Mouse (Mus musculus): ENCODE results near the gene Lsamp. TPM values are rescaled to one million over a fixed set of nuclear protein-coding genes. Genes with fewer than 3 reads are reported as not detected.

Gene Lsamp
- polyA plus RNA-seq, 1 experiment from 2014 or later, result 1.3 TPM

DNA sequence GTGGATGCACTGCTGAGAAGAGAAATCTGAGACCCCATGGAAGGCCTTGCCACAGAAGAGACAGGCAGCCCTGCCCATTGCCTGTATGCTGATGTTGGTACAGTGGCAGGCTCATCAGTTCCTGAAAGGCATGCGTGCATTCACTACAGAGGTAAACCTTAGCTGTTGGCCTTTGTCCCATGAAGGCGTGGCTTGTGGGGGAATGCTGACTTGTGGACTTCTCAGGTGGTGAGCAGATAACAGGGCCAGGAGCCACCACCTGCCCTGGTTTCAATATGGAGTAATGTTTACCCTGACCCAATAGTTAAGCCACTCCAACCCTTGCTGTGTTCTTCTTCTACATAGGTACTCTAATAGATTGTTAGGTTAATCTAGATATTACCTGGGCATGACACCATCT, 415.4 kb downstream of the Lsamp start:
- Histone ChIP-seq H3K9me3 (ENCODE audit: control insufficient read depth, low read length) (no peaks in the 10 kb centered on the region), H3K4me1 (replicated peaks; ENCODE audit: control insufficient read depth, insufficient read depth, low read length) (no peaks in the 10 kb centered on the region), H3K27ac (ENCODE audit: low read depth, low read length) (no peak overlapping the region), H3K4me2 (no peak overlapping the region), H3K27me3 (replicated peaks; ENCODE audit: control insufficient read depth, insufficient read depth, low read length) (no peaks in the 10 kb centered on the region), H3K9ac (ENCODE audit: low read depth, low read length) (no peak overlapping the region), H3K36me3 (ENCODE audit: control insufficient read depth, insufficient read depth, low read length) (no peaks in the 10 kb centered on the region), H3K4me3 (ENCODE audit: low read depth, low read length) (no peak overlapping the region)
- WGBS, result 76% methylated on average over 2 of the region's 2 CpGs
- DNase-seq (ENCODE audit: low spot score), result no peak
- ATAC-seq (replicated peaks; ENCODE audit: low FRiP score), result no peak

DNA sequence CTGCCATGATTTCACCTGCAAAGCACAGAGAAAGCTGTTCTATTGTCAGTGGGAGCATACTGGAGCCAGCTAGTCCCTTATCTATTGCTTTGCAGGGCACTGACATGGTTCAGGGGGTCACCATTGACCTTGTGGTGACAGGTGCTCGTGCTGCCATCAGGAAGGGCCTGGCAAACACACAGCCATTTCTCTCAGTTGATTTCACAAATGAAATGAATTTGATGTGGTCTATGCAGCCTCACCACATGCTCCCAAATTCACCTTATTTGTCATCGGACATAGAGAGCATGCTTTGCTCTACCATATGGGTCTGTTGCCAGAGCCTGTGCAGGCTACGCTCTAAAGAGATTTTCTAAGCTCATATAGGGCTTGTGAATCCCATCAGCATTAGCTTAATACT, 450.1 kb downstream of the Lsamp start:
- no peak overlapping the region for H3K9ac ChIP-seq (ENCODE audit: low read depth, low read length)
- H3K27ac ChIP-seq (ENCODE audit: low read depth, low read length), result no peak overlapping the region
- no peaks in the 10 kb centered on the region for H3K9me3 ChIP-seq (ENCODE audit: control insufficient read depth, low read length)
- no peaks in the 10 kb centered on the region for H3K4me1 ChIP-seq (replicated peaks; ENCODE audit: control insufficient read depth, insufficient read depth, low read length)
- 70% methylated on average over 3 of the region's 3 CpGs for WGBS
- no peak overlapping the region for H3K4me3 ChIP-seq (ENCODE audit: low read depth, low read length)
- H3K36me3 ChIP-seq (ENCODE audit: control insufficient read depth, insufficient read depth, low read length), result no peaks in the 10 kb centered on the region
- no peak overlapping the region for H3K4me2 ChIP-seq
- DNase-seq (ENCODE audit: low spot score), result no peak
- H3K27me3 ChIP-seq (replicated peaks; ENCODE audit: control insufficient read depth, insufficient read depth, low read length), result no peaks in the 10 kb centered on the region
- ATAC-seq (replicated peaks; ENCODE audit: low FRiP score), result no peak

DNA sequence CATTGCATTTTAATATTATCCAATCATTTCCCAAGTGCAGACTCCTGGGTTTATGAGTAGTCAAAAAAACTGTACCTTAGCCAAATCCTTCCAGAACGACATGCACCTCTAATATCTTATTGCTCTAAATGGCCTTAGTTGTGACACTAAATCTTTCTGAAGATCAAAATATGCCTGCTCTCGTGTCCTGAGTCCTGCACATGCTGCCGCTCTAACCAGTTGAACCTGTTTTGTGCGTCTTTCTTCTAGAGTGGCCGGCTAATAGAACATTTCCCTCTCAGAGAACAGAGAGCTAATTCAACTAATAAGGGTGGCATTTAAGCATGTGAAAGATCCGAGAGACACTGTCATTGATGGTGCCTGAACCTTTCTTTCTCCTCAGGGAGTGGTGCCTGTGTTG, 452.3 kb downstream of the Lsamp start:
- H3K27me3 ChIP-seq (replicated peaks; ENCODE audit: control insufficient read depth, insufficient read depth, low read length), result no peaks in the 10 kb centered on the region
- H3K27ac ChIP-seq (ENCODE audit: low read depth, low read length), result no peak overlapping the region
- DNase-seq (ENCODE audit: low spot score) (no peak), ATAC-seq (replicated peaks; ENCODE audit: low FRiP score) (no peak)
- H3K4me2 ChIP-seq, result no peak overlapping the region
- H3K9ac ChIP-seq (ENCODE audit: low read depth, low read length), result no peak overlapping the region
- H3K9me3 ChIP-seq (ENCODE audit: control insufficient read depth, low read length), result no peaks in the 10 kb centered on the region
- 74% methylated on average over 6 of the region's 6 CpGs for WGBS
- H3K36me3 ChIP-seq (ENCODE audit: control insufficient read depth, insufficient read depth, low read length), result no peaks in the 10 kb centered on the region
- H3K4me1 ChIP-seq (replicated peaks; ENCODE audit: control insufficient read depth, insufficient read depth, low read length), result no peaks in the 10 kb centered on the region
- no peak overlapping the region for H3K4me3 ChIP-seq (ENCODE audit: low read depth, low read length)

DNA sequence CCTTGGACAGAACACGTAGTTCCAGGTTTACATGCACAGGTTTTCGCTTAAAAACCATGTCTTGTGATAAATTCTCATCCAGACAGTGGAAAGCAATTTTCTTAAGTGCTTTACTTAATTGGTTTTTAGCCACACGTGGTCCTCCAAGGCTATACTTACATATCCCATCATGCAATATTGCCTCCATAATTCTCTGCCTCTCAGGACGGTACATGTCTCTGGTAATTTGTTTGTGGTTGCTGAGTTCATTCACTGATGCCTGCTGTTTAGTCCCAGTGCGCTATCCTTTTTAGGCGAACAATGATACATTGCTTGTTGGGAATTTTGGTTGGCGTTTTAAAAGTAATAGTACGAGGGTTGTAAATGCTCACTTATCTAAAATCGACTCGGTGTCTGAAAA, 453.7 kb downstream of the Lsamp start:
- ATAC-seq (replicated peaks; ENCODE audit: low FRiP score), result no peak
- Histone ChIP-seq H3K27ac (ENCODE audit: low read depth, low read length) (no peak overlapping the region), H3K9me3 (ENCODE audit: control insufficient read depth, low read length) (no peaks in the 10 kb centered on the region), H3K36me3 (ENCODE audit: control insufficient read depth, insufficient read depth, low read length) (no peaks in the 10 kb centered on the region), H3K4me1 (replicated peaks; ENCODE audit: control insufficient read depth, insufficient read depth, low read length) (no peaks in the 10 kb centered on the region), H3K9ac (ENCODE audit: low read depth, low read length) (no peak overlapping the region), H3K4me3 (ENCODE audit: low read depth, low read length) (no peak overlapping the region), H3K4me2 (no peak overlapping the region), H3K27me3 (replicated peaks; ENCODE audit: control insufficient read depth, insufficient read depth, low read length) (no peaks in the 10 kb centered on the region)
- WGBS, result 87% methylated on average over 10 of the region's 10 CpGs
- no peak for DNase-seq (ENCODE audit: low spot score)

DNA sequence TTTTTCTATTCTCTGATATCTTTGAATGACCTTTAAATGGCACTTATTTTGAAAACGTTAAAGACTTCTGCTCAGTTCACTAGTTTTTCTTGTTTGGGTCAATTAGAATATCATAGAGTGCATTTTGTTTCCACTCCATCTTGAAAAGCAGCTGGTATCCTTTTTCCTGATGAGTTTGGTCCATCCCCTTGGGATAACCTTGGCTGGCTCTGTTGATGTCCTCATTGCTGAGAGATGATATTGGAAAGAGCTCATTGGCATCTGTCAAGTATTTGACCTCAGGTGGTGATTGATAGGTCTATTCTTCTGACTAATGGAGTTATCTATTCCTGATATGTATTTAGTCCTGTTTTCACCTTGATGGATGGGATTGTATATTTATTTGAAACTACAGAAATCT, 454.7 kb downstream of the Lsamp start:
- Histone ChIP-seq H3K9me3 (ENCODE audit: control insufficient read depth, low read length) (no peaks in the 10 kb centered on the region), H3K4me3 (ENCODE audit: low read depth, low read length) (no peak overlapping the region), H3K27me3 (replicated peaks; ENCODE audit: control insufficient read depth, insufficient read depth, low read length) (no peaks in the 10 kb centered on the region), H3K4me2 (no peak overlapping the region), H3K4me1 (replicated peaks; ENCODE audit: control insufficient read depth, insufficient read depth, low read length) (no peaks in the 10 kb centered on the region), H3K9ac (ENCODE audit: low read depth, low read length) (no peak overlapping the region), H3K27ac (ENCODE audit: low read depth, low read length) (no peak overlapping the region), H3K36me3 (ENCODE audit: control insufficient read depth, insufficient read depth, low read length) (no peaks in the 10 kb centered on the region)
- 75% methylated on average over 1 of the region's 1 CpGs for WGBS
- no peak for DNase-seq (ENCODE audit: low spot score)
- ATAC-seq (replicated peaks; ENCODE audit: low FRiP score), result no peak

DNA sequence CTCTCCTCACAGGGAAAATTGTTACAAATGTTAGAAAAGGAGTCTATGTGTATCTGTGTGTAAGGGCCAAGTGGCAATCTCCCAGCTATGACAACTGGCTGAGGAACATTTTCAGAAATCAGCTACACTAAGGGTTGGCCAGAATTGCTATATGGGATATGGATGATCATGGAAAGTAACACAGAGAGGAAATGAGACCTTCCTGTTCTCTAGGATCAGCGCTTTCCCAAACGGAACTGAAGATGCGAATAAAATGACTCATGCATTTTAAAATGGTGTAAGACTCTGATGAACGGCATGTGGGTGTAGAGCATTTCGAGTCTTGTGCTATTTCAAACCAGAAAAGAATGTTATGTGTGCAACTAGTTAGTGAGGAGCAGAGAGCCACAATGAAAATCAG, 462.4 kb downstream of the Lsamp start:
- Histone ChIP-seq H3K36me3 (ENCODE audit: control insufficient read depth, insufficient read depth, low read length) (no peaks in the 10 kb centered on the region), H3K27ac (ENCODE audit: low read depth, low read length) (no peak overlapping the region), H3K4me2 (no peak overlapping the region), H3K4me1 (replicated peaks; ENCODE audit: control insufficient read depth, insufficient read depth, low read length) (no peaks in the 10 kb centered on the region), H3K9me3 (ENCODE audit: control insufficient read depth, low read length) (no peaks in the 10 kb centered on the region), H3K4me3 (ENCODE audit: low read depth, low read length) (no peak overlapping the region), H3K27me3 (replicated peaks; ENCODE audit: control insufficient read depth, insufficient read depth, low read length) (no peaks in the 10 kb centered on the region), H3K9ac (ENCODE audit: low read depth, low read length) (no peak overlapping the region)
- WGBS, result 77% methylated on average over 5 of the region's 5 CpGs
- DNase-seq (ENCODE audit: low spot score) (no peak), ATAC-seq (replicated peaks; ENCODE audit: low FRiP score) (no peak)

DNA sequence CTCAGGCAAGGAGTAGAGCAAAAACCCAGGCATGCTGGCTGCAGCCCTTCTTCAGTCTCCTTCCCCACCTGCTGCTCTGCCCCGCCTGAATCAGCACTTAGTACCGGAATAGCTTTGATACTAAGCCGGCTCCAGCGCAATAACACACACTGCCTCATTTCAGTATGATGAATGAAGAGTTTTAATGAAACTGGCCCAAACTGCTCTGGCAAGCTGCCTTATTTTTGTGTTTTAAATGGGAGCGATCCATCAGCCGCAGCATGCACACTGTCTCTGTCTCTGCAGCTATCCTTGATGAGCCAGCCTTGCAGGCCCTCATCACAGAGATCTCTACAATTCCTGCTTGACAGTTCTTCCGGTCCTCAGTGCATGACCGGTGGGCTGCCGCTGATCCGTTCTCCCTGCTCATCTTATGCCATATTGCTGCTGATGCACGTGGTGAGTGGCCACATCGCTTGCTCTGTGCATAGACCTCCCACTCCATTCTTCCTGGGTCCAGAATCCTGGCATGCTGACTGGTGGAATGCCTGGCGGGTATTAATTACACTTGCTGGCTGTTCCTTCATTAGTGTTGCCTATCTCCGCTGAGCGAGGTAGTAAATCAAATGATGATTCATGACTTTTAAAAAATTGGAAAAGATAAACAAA, 479.4 kb downstream of the Lsamp start:
- Histone ChIP-seq H3K9me3 (ENCODE audit: control insufficient read depth, low read length) (no peaks in the 10 kb centered on the region), H3K9ac (ENCODE audit: low read depth, low read length) (no peak overlapping the region), H3K27ac (ENCODE audit: low read depth, low read length) (no peak overlapping the region), H3K36me3 (ENCODE audit: control insufficient read depth, insufficient read depth, low read length) (no peaks in the 10 kb centered on the region), H3K4me1 (replicated peaks; ENCODE audit: control insufficient read depth, insufficient read depth, low read length) (no peaks in the 10 kb centered on the region), H3K27me3 (replicated peaks; ENCODE audit: control insufficient read depth, insufficient read depth, low read length) (no peaks in the 10 kb centered on the region), H3K4me3 (ENCODE audit: low read depth, low read length) (no peak overlapping the region), H3K4me2 (no peak overlapping the region)
- ATAC-seq (replicated peaks; ENCODE audit: low FRiP score), result no peak
- DNase-seq (ENCODE audit: low spot score), result no peak
- WGBS, result 78% methylated on average over 15 of the region's 15 CpGs

DNA sequence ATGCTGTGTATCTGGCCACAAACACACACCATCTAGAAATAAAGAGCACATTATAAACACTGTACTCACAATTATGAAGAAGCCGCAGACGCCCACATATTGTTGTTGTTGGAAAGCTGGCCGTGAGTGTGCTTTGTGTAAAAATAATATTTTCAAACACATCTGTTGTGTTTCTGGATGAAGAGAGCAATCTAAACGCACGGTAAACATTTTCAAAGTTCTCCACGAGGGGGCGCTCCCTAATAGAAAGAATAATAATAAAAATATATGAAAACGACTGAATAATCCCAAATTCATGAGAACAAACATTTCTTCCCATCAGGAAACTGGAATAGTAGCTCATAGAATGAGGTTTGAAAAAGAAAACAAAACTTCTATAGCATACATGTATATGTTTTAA, 482.4 kb downstream of the Lsamp start:
- Histone ChIP-seq H3K4me2 (no peak overlapping the region), H3K9ac (ENCODE audit: low read depth, low read length) (no peak overlapping the region), H3K4me1 (replicated peaks; ENCODE audit: control insufficient read depth, insufficient read depth, low read length) (no peaks in the 10 kb centered on the region), H3K4me3 (ENCODE audit: low read depth, low read length) (no peak overlapping the region), H3K9me3 (ENCODE audit: control insufficient read depth, low read length) (no peaks in the 10 kb centered on the region), H3K27me3 (replicated peaks; ENCODE audit: control insufficient read depth, insufficient read depth, low read length) (no peaks in the 10 kb centered on the region), H3K27ac (ENCODE audit: low read depth, low read length) (no peak overlapping the region), H3K36me3 (ENCODE audit: control insufficient read depth, insufficient read depth, low read length) (no peaks in the 10 kb centered on the region)
- DNase-seq (ENCODE audit: low spot score), result no peak
- no peak for ATAC-seq (replicated peaks; ENCODE audit: low FRiP score)
- WGBS, result 17% methylated on average over 8 of the region's 8 CpGs

DNA sequence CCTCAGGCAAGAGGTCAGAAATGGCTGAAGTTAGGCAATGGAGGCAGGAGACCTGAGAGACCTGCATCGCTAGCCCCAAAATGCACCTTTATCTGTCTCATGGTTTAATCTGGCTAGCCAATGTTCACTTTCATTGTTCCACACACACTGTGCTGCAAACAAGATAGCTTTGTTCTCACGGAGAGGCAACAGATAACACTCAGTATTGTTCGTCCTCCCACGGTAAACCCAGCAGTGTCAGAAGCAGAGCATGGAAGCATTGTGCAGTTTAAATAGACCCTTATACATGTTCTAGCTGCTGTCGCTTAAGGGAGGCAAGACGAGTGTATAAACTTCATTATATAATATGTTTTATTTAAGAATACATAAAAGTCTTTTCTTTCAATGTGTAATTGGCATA, 486.8 kb downstream of the Lsamp start:
- Histone ChIP-seq H3K9me3 (ENCODE audit: control insufficient read depth, low read length) (no peaks in the 10 kb centered on the region), H3K27me3 (replicated peaks; ENCODE audit: control insufficient read depth, insufficient read depth, low read length) (no peaks in the 10 kb centered on the region), H3K4me2 (no peak overlapping the region), H3K4me3 (ENCODE audit: low read depth, low read length) (no peak overlapping the region), H3K36me3 (ENCODE audit: control insufficient read depth, insufficient read depth, low read length) (no peaks in the 10 kb centered on the region), H3K27ac (ENCODE audit: low read depth, low read length) (no peak overlapping the region), H3K4me1 (replicated peaks; ENCODE audit: control insufficient read depth, insufficient read depth, low read length) (no peaks in the 10 kb centered on the region), H3K9ac (ENCODE audit: low read depth, low read length) (no peak overlapping the region)
- ATAC-seq (replicated peaks; ENCODE audit: low FRiP score) (no peak), DNase-seq (ENCODE audit: low spot score) (no peak)
- WGBS, result 57% methylated on average over 6 of the region's 6 CpGs
